Mouse (Mus musculus): ENCODE measurements around the gene Pald1. TPM values are rescaled to one million over a fixed set of nuclear protein-coding genes. Genes with fewer than 3 reads are reported as not detected.

Gene Pald1
- total RNA-seq, 1 experiment from 2014 or later, result not detected

- ATAC-seq (ENCODE audit: extremely low read depth, insufficient number of reproducible peaks, low FRiP score, poor library complexity, severe bottlenecking), result no peak
These were observed 26.9 kb upstream of the Pald1 start for GRCm38 (mm10) chr10:61410193-61410592.

- no peak for ATAC-seq (ENCODE audit: extremely low read depth, insufficient number of reproducible peaks, low FRiP score, poor library complexity, severe bottlenecking)
These were observed 26.4 kb upstream of the Pald1 start for GRCm38 (mm10) chr10:61409776-61410175.

- no peak for ATAC-seq (ENCODE audit: extremely low read depth, insufficient number of reproducible peaks, low FRiP score, poor library complexity, severe bottlenecking)
These were observed 22.6 kb upstream of the Pald1 start for GRCm38 (mm10) chr10:61405958-61406357.

- ATAC-seq (ENCODE audit: extremely low read depth, insufficient number of reproducible peaks, low FRiP score, poor library complexity, severe bottlenecking), result no peak
These were observed 19.6 kb upstream of the Pald1 start for GRCm38 (mm10) chr10:61402911-61403310.

- ATAC-seq (ENCODE audit: extremely low read depth, insufficient number of reproducible peaks, low FRiP score, poor library complexity, severe bottlenecking), result no peak
These were observed 19.1 kb upstream of the Pald1 start for GRCm38 (mm10) chr10:61402480-61402879.

GRCm38 (mm10) chr10:61400407-61400806 lies 17.1 kb upstream of the Pald1 start:
- ATAC-seq (ENCODE audit: extremely low read depth, insufficient number of reproducible peaks, low FRiP score, poor library complexity, severe bottlenecking), result no peak

- ATAC-seq (ENCODE audit: extremely low read depth, insufficient number of reproducible peaks, low FRiP score, poor library complexity, severe bottlenecking), result peak; percentile 73; the same call in 1 of the 2 replicates
These were observed 15.9 kb upstream of the Pald1 start for GRCm38 (mm10) chr10:61399156-61399734.

GRCm38 (mm10) chr10:61398125-61398524 lies 14.8 kb upstream of the Pald1 start:
- ATAC-seq (ENCODE audit: extremely low read depth, insufficient number of reproducible peaks, low FRiP score, poor library complexity, severe bottlenecking), result no peak

- no peak for ATAC-seq (ENCODE audit: extremely low read depth, insufficient number of reproducible peaks, low FRiP score, poor library complexity, severe bottlenecking)
These were observed 11.3 kb upstream of the Pald1 start for GRCm38 (mm10) chr10:61394476-61395136.

GRCm38 (mm10) chr10:61392584-61392983 lies 9.3 kb upstream of the Pald1 start:
- no peak for ATAC-seq (ENCODE audit: extremely low read depth, insufficient number of reproducible peaks, low FRiP score, poor library complexity, severe bottlenecking)

GRCm38 (mm10) chr10:61390148-61390547 lies 6.8 kb upstream of the Pald1 start:
- no peak for ATAC-seq (ENCODE audit: extremely low read depth, insufficient number of reproducible peaks, low FRiP score, poor library complexity, severe bottlenecking)

GRCm38 (mm10) chr10:61389020-61389419 lies 5.7 kb upstream of the Pald1 start:
- no peak for ATAC-seq (ENCODE audit: extremely low read depth, insufficient number of reproducible peaks, low FRiP score, poor library complexity, severe bottlenecking)

- no peak for ATAC-seq (ENCODE audit: extremely low read depth, insufficient number of reproducible peaks, low FRiP score, poor library complexity, severe bottlenecking)
These were observed 3.0 kb upstream of the Pald1 start for GRCm38 (mm10) chr10:61386284-61386683.

- ATAC-seq (ENCODE audit: extremely low read depth, insufficient number of reproducible peaks, low FRiP score, poor library complexity, severe bottlenecking), result no peak
These were observed 1.8 kb upstream of the Pald1 start for GRCm38 (mm10) chr10:61385174-61385573.

GRCm38 (mm10) chr10:61383715-61384047 lies 351 bp upstream of the Pald1 start:
- no peak for ATAC-seq (ENCODE audit: extremely low read depth, insufficient number of reproducible peaks, low FRiP score, poor library complexity, severe bottlenecking)

GRCm38 (mm10) chr10:61382281-61382731 lies 1.0 kb downstream of the Pald1 start:
- ATAC-seq (ENCODE audit: extremely low read depth, insufficient number of reproducible peaks, low FRiP score, poor library complexity, severe bottlenecking), result no peak

GRCm38 (mm10) chr10:61381823-61382222 lies 1.5 kb downstream of the Pald1 start:
- no peak for ATAC-seq (ENCODE audit: extremely low read depth, insufficient number of reproducible peaks, low FRiP score, poor library complexity, severe bottlenecking)

- no peak for ATAC-seq (ENCODE audit: extremely low read depth, insufficient number of reproducible peaks, low FRiP score, poor library complexity, severe bottlenecking)
These were observed 3.1 kb downstream of the Pald1 start for GRCm38 (mm10) chr10:61380186-61380585.

- ATAC-seq (ENCODE audit: extremely low read depth, insufficient number of reproducible peaks, low FRiP score, poor library complexity, severe bottlenecking), result no peak
These were observed 3.8 kb downstream of the Pald1 start for GRCm38 (mm10) chr10:61379340-61380040.

- ATAC-seq (ENCODE audit: extremely low read depth, insufficient number of reproducible peaks, low FRiP score, poor library complexity, severe bottlenecking), result no peak
These were observed 4.6 kb downstream of the Pald1 start for GRCm38 (mm10) chr10:61378698-61379097.

All from neutrophil, adult 5-6 weeks (primary cell).